Mouse (Mus musculus): ENCODE data around the gene Tmem208. TPM values are rescaled to one million over a fixed set of nuclear protein-coding genes. Genes with fewer than 3 reads are reported as not detected.

Gene Tmem208
- total RNA-seq, 2 experiments from 2014 or later = 21.1 to 22.6 TPM

- no peak for DNase-seq (ENCODE audit: low spot score)
Measured at GRCm38 (mm10) chr8:105353583-105354135, 27.5 kb downstream of the Tmem208 start.

- no peak for DNase-seq (ENCODE audit: low spot score)
Measured at GRCm38 (mm10) chr8:105354549-105354948, 28.4 kb downstream of the Tmem208 start.

- peak; percentile 53 for DNase-seq (ENCODE audit: low spot score)
Measured at GRCm38 (mm10) chr8:105355179-105356024, 29.2 kb downstream of the Tmem208 start.

- no peak for DNase-seq (ENCODE audit: low spot score)
Measured at GRCm38 (mm10) chr8:105356681-105357080, 30.5 kb downstream of the Tmem208 start.

GRCm38 (mm10) chr8:105359208-105359607 lies 33.1 kb downstream of the Tmem208 start:
- DNase-seq (ENCODE audit: low spot score) = no peak

GRCm38 (mm10) chr8:105359646-105360045 lies 33.5 kb downstream of the Tmem208 start:
- no peak for DNase-seq (ENCODE audit: low spot score)

GRCm38 (mm10) chr8:105361751-105362702 lies 35.9 kb downstream of the Tmem208 start:
- no peak for DNase-seq (ENCODE audit: low spot score)

- no peak for DNase-seq (ENCODE audit: low spot score)
Measured at GRCm38 (mm10) chr8:105367107-105367506, 41.0 kb downstream of the Tmem208 start.

GRCm38 (mm10) chr8:105372473-105372872 lies 46.3 kb downstream of the Tmem208 start:
- no peak for DNase-seq (ENCODE audit: low spot score)

GRCm38 (mm10) chr8:105373032-105373431 lies 46.9 kb downstream of the Tmem208 start, which contains the start of gene Plekhg4:
TSS of gene Plekhg4 (plus strand) at chr8:105373274.
- DNase-seq (ENCODE audit: low spot score) = no peak

- DNase-seq (ENCODE audit: low spot score) = no peak
Measured at GRCm38 (mm10) chr8:105374513-105374966, 48.4 kb downstream of the Tmem208 start.

- no peak for DNase-seq (ENCODE audit: low spot score)
Measured at GRCm38 (mm10) chr8:105378673-105379072, 52.5 kb downstream of the Tmem208 start.

GRCm38 (mm10) chr8:105380308-105380707 lies 54.2 kb downstream of the Tmem208 start:
- no peak for DNase-seq (ENCODE audit: low spot score)

GRCm38 (mm10) chr8:105384070-105384469 lies 57.9 kb downstream of the Tmem208 start:
- no peak for DNase-seq (ENCODE audit: low spot score)

Small RNA genes within 50 kb of the gene (microRNA-seq; reads per million reads assigned to microRNA genes)
- gene Gm27320 (not detected), gene Mir328 (3,737 reads per million, percentile 90 among the genes with 10 or more reads in this experiment)

Other genes with a start within 250 kb of the Tmem208 start
- under 1 TPM in 1 of 2 experiments, not detected in 1; 0.12 TPM for gene Ces3b, start 242.6 kb upstream of the Tmem208 start, total RNA-seq (2021)
- gene Ces4a, start 194.6 kb upstream of the Tmem208 start, total RNA-seq (2021) = not detected
- gene Cbfb, start 155.7 kb upstream of the Tmem208 start, total RNA-seq (2021) = 10 to 100 TPM; 80.3 to 88.8 TPM
- gene D230025D16Rik, start 101.2 kb upstream of the Tmem208 start, total RNA-seq (2021) = 10 to 100 TPM; 39.5 to 47.6 TPM
- 1 to 10 TPM; 1.3 to 1.9 TPM for gene B3gnt9, start 71.2 kb upstream of the Tmem208 start, total RNA-seq (2021)
- 1 to 10 TPM; 2.8 to 3.3 TPM for gene Tradd, start 61.7 kb upstream of the Tmem208 start, total RNA-seq (2021)
- gene Fbxl8, start 61.7 kb upstream of the Tmem208 start, total RNA-seq (2021) = under 1 TPM; 0.55 to 0.71 TPM
- gene Hsf4, start 56.6 kb upstream of the Tmem208 start, total RNA-seq (2021) = 10 to 100 TPM in 1 of 2 experiments, 1 to 10 TPM in 1; 9.8 to 11.1 TPM
- gene Nol3, start 50.2 kb upstream of the Tmem208 start, total RNA-seq (2021) = 10 to 100 TPM; 32.7 to 38.9 TPM
- under 1 TPM; 0.53 to 0.74 TPM for gene 4931428F04Rik, start 36.5 kb upstream of the Tmem208 start, total RNA-seq (2021)
- 1 to 10 TPM in 1 of 2 experiments, under 1 TPM in 1; 0.85 to 1.3 TPM for gene Exoc3l, start 30.3 kb upstream of the Tmem208 start, total RNA-seq (2021)
- gene E2f4, start 28.7 kb upstream of the Tmem208 start, total RNA-seq (2021) = 10 to 100 TPM; 31.2 to 31.7 TPM
- 1 to 10 TPM; 1.3 to 2.2 TPM for gene Elmo3, start 20.8 kb upstream of the Tmem208 start, total RNA-seq (2021)
- 1 to 10 TPM in 1 of 2 experiments, under 1 TPM in 1; 0.89 to 1.4 TPM for gene Lrrc29, start 76 bp upstream of the Tmem208 start, total RNA-seq (2021)
- gene Fhod1, start 21.6 kb downstream of the Tmem208 start, total RNA-seq (2021) = 10 to 100 TPM; 19.7 to 26.1 TPM
- gene Slc9a5, start 22.5 kb downstream of the Tmem208 start, total RNA-seq (2021) = under 1 TPM; 0.25 to 0.50 TPM
- gene Plekhg4, start 46.9 kb downstream of the Tmem208 start, total RNA-seq (2021) = under 1 TPM in 1 of 2 experiments, not detected in 1; 0.09 TPM
- under 1 TPM in 1 of 2 experiments, not detected in 1; 0.21 TPM for gene Kctd19, start 87.1 kb downstream of the Tmem208 start, total RNA-seq (2021)
- under 1 TPM; 0.41 to 0.64 TPM for gene Lrrc36, start 87.2 kb downstream of the Tmem208 start, total RNA-seq (2021)
- 10 to 100 TPM; 47.9 to 56.7 TPM for gene Tppp3, start 145.2 kb downstream of the Tmem208 start, total RNA-seq (2021)
- 10 to 100 TPM; 10.3 to 11.6 TPM for gene Zdhhc1, start 170.5 kb downstream of the Tmem208 start, total RNA-seq (2021)
- gene Hsd11b2, start 192.4 kb downstream of the Tmem208 start, total RNA-seq (2021) = under 1 TPM in 1 of 2 experiments, not detected in 1; 0.11 TPM
- 10 to 100 TPM; 40.1 to 42.7 TPM for gene Atp6v0d1, start 239.7 kb downstream of the Tmem208 start, total RNA-seq (2021)

All from gastrocnemius, adult 18-20 months (tissue).